Mouse (Mus musculus): ENCODE data around the gene Ap5z1. TPM values are rescaled to one million over a fixed set of nuclear protein-coding genes. Genes with fewer than 3 reads are reported as not detected.

The Ap5z1 gene
- total RNA-seq, 2 experiments from 2014 or later = 18.3 to 20.5 TPM

- DNase-seq (ENCODE audit: low spot score in 2 of 2) = no peak
Observed at GRCm38 (mm10) chr5:142509141-142510060, 45.7 kb downstream of the Ap5z1 start.

GRCm38 (mm10) chr5:142510061-142510414 is 46.3 kb downstream of the Ap5z1 start:
- DNase-seq (ENCODE audit: low spot score in 2 of 2) = no peak

- DNase-seq (ENCODE audit: low spot score in 2 of 2) = peak; percentile 30 to 46
Observed at GRCm38 (mm10) chr5:142512112-142512511, 48.4 kb downstream of the Ap5z1 start.

- peak; percentile 18 to 42 for DNase-seq (ENCODE audit: low spot score in 2 of 2)
Observed at GRCm38 (mm10) chr5:142518973-142519372, 55.2 kb downstream of the Ap5z1 start.

GRCm38 (mm10) chr5:142520360-142520759 is 56.6 kb downstream of the Ap5z1 start:
- DNase-seq (ENCODE audit: low spot score in 2 of 2) = no peak

- no peak for DNase-seq (ENCODE audit: low spot score in 2 of 2)
Observed at GRCm38 (mm10) chr5:142521195-142521866, 57.6 kb downstream of the Ap5z1 start.

GRCm38 (mm10) chr5:142524711-142525464 is 61.1 kb downstream of the Ap5z1 start:
- DNase-seq (ENCODE audit: low spot score in 2 of 2) = no peak

Other genes starting within 250 kb of the Ap5z1 start
- 10 to 100 TPM; 40.8 to 41.1 TPM for gene Foxk1, start 62.4 kb upstream of the Ap5z1 start, total RNA-seq (2021)
- gene Papolb, start 66.1 kb downstream of the Ap5z1 start, total RNA-seq (2021) = under 1 TPM; 0.81 to 0.91 TPM
- 10 to 100 TPM; 14.1 to 15.4 TPM for gene Radil, start 87.2 kb downstream of the Ap5z1 start, total RNA-seq (2021)
- gene Mmd2, start 144.9 kb downstream of the Ap5z1 start, total RNA-seq (2021) = 100 to 1,000 TPM; 102 to 105 TPM
- gene Wipi2, start 163.8 kb downstream of the Ap5z1 start, total RNA-seq (2021) = 100 to 1,000 TPM in 1 of 2 experiments, 10 to 100 TPM in 1; 93.2 to 102 TPM
- gene Slc29a4, start 228.6 kb downstream of the Ap5z1 start, total RNA-seq (2021) = 10 to 100 TPM in 1 of 2 experiments, 1 to 10 TPM in 1; 6.1 to 10.8 TPM